Mouse (Mus musculus) left cerebral cortex, postnatal 10 days (tissue): ENCODE measurements around the gene Iscu. TPM values are rescaled to one million over a fixed set of nuclear protein-coding genes. Genes with fewer than 3 reads are reported as not detected.
"Not testable (repeated sequence)": the region's sequence is repeated elsewhere in the genome, so short reads cannot be mapped to it uniquely, and the experiment has no call there.

Experiments used
- DNase-seq, 2 experiments: peaks; one replicate each; pipeline ENCODE4 v3.0.0; 2021 to 2022; ENCODE audit warnings: low spot score in 2 of 2, mixed read lengths in 1 of 2; ENCODE audit errors: extremely low spot score in 1 of 2
- intact Hi-C: fragments of 180-260 bp; cut with DNase I; formaldehyde crosslinking; loops from one replicate; pipeline ENCODE4 v1.15.1; 2025
- total RNA-seq, 2 experiments: library from RNA; stranded (reverse); gene quantifications; 2 replicates each; pipeline ENCODE4 v1.2.3; 2021

Iscu gene
- total RNA-seq, 2 experiments from 2014 or later = 72.7 to 78.3 TPM

- intact Hi-C loops = no loop called here
Measured at GRCm38 (mm10) chr5:113806414-113806813, 33.9 kb downstream of the Iscu start.

GRCm38 (mm10) chr5:113807712-113808111 is 35.2 kb downstream of the Iscu start:
- intact Hi-C loops = no loop called here

More at GRCm38 (mm10) chr5:113806414-113806813, 33.9 kb downstream of the Iscu start:
- no peak for DNase-seq

GRCm38 (mm10) chr5:113808177-113808576 is 35.6 kb downstream of the Iscu start:
- DNase-seq = no peak
- intact Hi-C loops = no loop called here

More at GRCm38 (mm10) chr5:113807712-113808111, 35.2 kb downstream of the Iscu start:
- no peak for DNase-seq

GRCm38 (mm10) chr5:113810111-113810510 is 37.6 kb downstream of the Iscu start:
- no peak for DNase-seq
- intact Hi-C loops = loop anchor here (10.0 kb wide), 1 partner anchor 445 kb away; no protein-coding TSS in a partner anchor

GRCm38 (mm10) chr5:113811824-113812420 is 39.4 kb downstream of the Iscu start:
- intact Hi-C loops = loop anchor here (10.0 kb wide), 1 partner anchor 447 kb away; no protein-coding TSS in a partner anchor
- DNase-seq = not testable (repeated sequence)

GRCm38 (mm10) chr5:113812638-113813037 is 40.1 kb downstream of the Iscu start:
- intact Hi-C loops = loop anchor here (10.0 kb wide), 1 partner anchor 448 kb away; no protein-coding TSS in a partner anchor
- DNase-seq = no peak

GRCm38 (mm10) chr5:113813608-113814007 is 41.1 kb downstream of the Iscu start:
- DNase-seq = no peak
- intact Hi-C loops = loop anchor here (10.0 kb wide), 1 partner anchor 449 kb away; no protein-coding TSS in a partner anchor

GRCm38 (mm10) chr5:113814111-113815040 is 41.8 kb downstream of the Iscu start:
- no peak for DNase-seq
- intact Hi-C loops = loop anchor here (1.0 to 10.0 kb wide), 2 partner anchors 41 to 450 kb away; no protein-coding TSS in a partner anchor

- DNase-seq = no peak
- intact Hi-C loops = loop anchor here (1.0 to 10.0 kb wide), 2 partner anchors 42 to 450 kb away; no protein-coding TSS in a partner anchor
Measured at GRCm38 (mm10) chr5:113815041-113815389, 42.5 kb downstream of the Iscu start.

GRCm38 (mm10) chr5:113815638-113816152 is 43.1 kb downstream of the Iscu start:
- intact Hi-C loops = loop anchor here (1.0 to 10.0 kb wide), 2 partner anchors 42 to 451 kb away; no protein-coding TSS in a partner anchor
- DNase-seq = peak in 1 of 2 experiments; percentile 82

GRCm38 (mm10) chr5:113818572-113818971 is 46.0 kb downstream of the Iscu start:
- intact Hi-C loops = loop anchor here (10.0 kb wide), 1 partner anchor 454 kb away; no protein-coding TSS in a partner anchor
- DNase-seq = no peak

- no peak for DNase-seq
- intact Hi-C loops = no loop called here
Measured at GRCm38 (mm10) chr5:113824228-113824627, 51.7 kb downstream of the Iscu start.

GRCm38 (mm10) chr5:113825558-113825957 is 53.0 kb downstream of the Iscu start:
- intact Hi-C loops = no loop called here
- no peak for DNase-seq

- no peak for DNase-seq
- intact Hi-C loops = no loop called here
Measured at GRCm38 (mm10) chr5:113826619-113827018, 54.1 kb downstream of the Iscu start.

Other genes with a start within 250 kb of the Iscu start
- 1 to 10 TPM; 3.6 to 4.1 TPM for gene Cmklr1, start 122.3 kb upstream of the Iscu start, total RNA-seq
- not detected for gene 1700069L16Rik, start 48.0 kb upstream of the Iscu start, total RNA-seq
- 1 to 10 TPM; 7.2 to 8.0 TPM for gene Ficd, start 36.9 kb upstream of the Iscu start, total RNA-seq
- gene Sart3, start 238 bp upstream of the Iscu start, total RNA-seq = 10 to 100 TPM; 29.1 to 35.0 TPM
- 10 to 100 TPM; 12.0 to 16.0 TPM for gene Tmem119, start 27.8 kb downstream of the Iscu start, total RNA-seq
- 10 to 100 TPM; 16.1 to 18.7 TPM for gene Selplg, start 59.9 kb downstream of the Iscu start, total RNA-seq
- gene Coro1c, start 136.0 kb downstream of the Iscu start, total RNA-seq = 100 to 1,000 TPM; 117 to 122 TPM
- 10 to 100 TPM; 20.7 to 31.8 TPM for gene Ssh1, start 221.1 kb downstream of the Iscu start, total RNA-seq
- gene Dao, start 231.0 kb downstream of the Iscu start, total RNA-seq = not detected